Mouse (Mus musculus): ENCODE results near the gene Dedd2. TPM values are rescaled to one million over a fixed set of nuclear protein-coding genes. Genes with fewer than 3 reads are reported as not detected.

Gene Dedd2
- total and polyA plus RNA-seq, 3 experiments: 10.6 to 13.9 (median 11.7) TPM

GRCm38 (mm10) chr7:25196107-25196506, 24.3 kb downstream of the Dedd2 start:
- no peaks in the 10 kb centered on the region for H3K9me3 ChIP-seq (replicated peaks; ENCODE audit: low read length)
- H3K79me2 ChIP-seq (replicated peaks; ENCODE audit: control insufficient read depth, extremely low read depth, insufficient read depth, poor library complexity, severe bottlenecking): no peaks in the 10 kb centered on the region
- TF ChIP-seq ELF1 (IDR thresholded peaks at IDR 0.05; ENCODE audit: low read depth, low read length) (no peak), TBP (conservative IDR thresholded peaks at IDR 0.05; ENCODE audit: low read depth, low read length) (no peak), ZMIZ1 (IDR thresholded peaks at IDR 0.05; ENCODE audit: low read depth, low read length) (no peak), TCF12 (IDR thresholded peaks at IDR 0.05; ENCODE audit: low read depth, low read length) (no peak), BHLHE40 (IDR thresholded peaks at IDR 0.05; ENCODE audit: low read depth, low read length) (no peak), MXI1 (IDR thresholded peaks at IDR 0.05; ENCODE audit: low read depth, low read length) (no peak), MEF2A (IDR thresholded peaks at IDR 0.05; ENCODE audit: borderline replicate concordance, low read depth, low read length) (no peak)
- H3K27me3 ChIP-seq (replicated peaks): no peaks in the 10 kb centered on the region
- peaks cover 0 to 4% of the 10 kb centered on the region in 2 experiments; a peak in 1 of 4 replicates for H3K4me1 ChIP-seq (ENCODE audit: control insufficient read depth in 1 of 2, insufficient read depth in 2 of 2)
- dilution Hi-C loops (cut with MboI; ENCODE audit: extremely low pct_ligation_motif_present, extremely low pct_unique_long_range_greater_than_20kb, low sequenced_read_pairs): no loop called here
- no peak overlapping the region for H3K27ac ChIP-seq (ENCODE audit: insufficient read depth, low read depth)
- H3K4me2 ChIP-seq (ENCODE audit: insufficient read depth, low read depth, poor library complexity, severe bottlenecking): no peak overlapping the region
- H3K9ac ChIP-seq (ENCODE audit: insufficient read depth, low read depth): no peak overlapping the region
- in situ Hi-C loops (cut with MboI; ENCODE audit: low pct_ligation_motif_present, low pct_unique_long_range_greater_than_20kb, low sequenced_read_pairs): no loop called here
- H3K36me3 ChIP-seq (replicated peaks in 1 of 2; ENCODE audit: control insufficient read depth in 1 of 2, insufficient read depth in 1 of 2, low read length in 1 of 2): peaks cover 0 to 9% of the 10 kb centered on the region in 2 experiments
- no peak overlapping the region for H3K4me3 ChIP-seq (replicated peaks in 1 of 3; ENCODE audit: low read depth in 2 of 3, low read length in 2 of 3, poor library complexity in 1 of 3)
- DNase-seq (ENCODE audit: extremely low read depth): no peak

GRCm38 (mm10) chr7:25195148-25195547, 25.3 kb downstream of the Dedd2 start:
- Histone ChIP-seq H3K4me3 (replicated peaks in 1 of 3; ENCODE audit: low read depth in 2 of 3, low read length in 2 of 3, poor library complexity in 1 of 3) (no peak overlapping the region), H3K36me3 (replicated peaks in 1 of 2; ENCODE audit: control insufficient read depth in 1 of 2, insufficient read depth in 1 of 2, low read length in 1 of 2) (peaks cover 0 to under 1% of the 10 kb centered on the region in 2 experiments), H3K4me1 (ENCODE audit: control insufficient read depth in 1 of 2, insufficient read depth in 2 of 2) (peaks cover 0 to 4% of the 10 kb centered on the region in 2 experiments; a peak in 1 of 4 replicates), H3K4me2 (ENCODE audit: insufficient read depth, low read depth, poor library complexity, severe bottlenecking) (no peak overlapping the region), H3K27me3 (replicated peaks) (no peaks in the 10 kb centered on the region), H3K9me3 (replicated peaks; ENCODE audit: low read length) (no peaks in the 10 kb centered on the region), H3K9ac (ENCODE audit: insufficient read depth, low read depth) (no peak overlapping the region), H3K79me2 (replicated peaks; ENCODE audit: control insufficient read depth, extremely low read depth, insufficient read depth, poor library complexity, severe bottlenecking) (no peaks in the 10 kb centered on the region), H3K27ac (ENCODE audit: insufficient read depth, low read depth) (no peak overlapping the region)
- no peak for DNase-seq (ENCODE audit: extremely low read depth)
- no peak for TF ChIP-seq POLR2AphosphoS2 (IDR thresholded peaks at IDR 0.05; ENCODE audit: low read depth, low read length)
- no peak for TF ChIP-seq HCFC1 (IDR thresholded peaks at IDR 0.05; ENCODE audit: low read depth, low read length)
- TF ChIP-seq CTCF (conservative IDR thresholded peaks at IDR 0.05 in 1 of 2, IDR thresholded peaks at IDR 0.05 in 1 of 2; ENCODE audit: low read depth in 2 of 2, low read length in 2 of 2): no peak
- no peak for TF ChIP-seq MEF2A (IDR thresholded peaks at IDR 0.05; ENCODE audit: borderline replicate concordance, low read depth, low read length)
- no peak for TF ChIP-seq JUN (IDR thresholded peaks at IDR 0.05; ENCODE audit: insufficient read depth, low read depth, low read length)
- no peak for TF ChIP-seq MAFK (IDR thresholded peaks at IDR 0.05; ENCODE audit: insufficient replicate concordance, low read length)
- TF ChIP-seq USF1 (IDR thresholded peaks at IDR 0.05; ENCODE audit: low read depth, low read length): no peak
- TF ChIP-seq GABPA (IDR thresholded peaks at IDR 0.05; ENCODE audit: insufficient replicate concordance, low read depth, low read length): no peak
- in situ Hi-C loops (cut with MboI; ENCODE audit: low pct_ligation_motif_present, low pct_unique_long_range_greater_than_20kb, low sequenced_read_pairs) (no loop called here), dilution Hi-C loops (cut with MboI; ENCODE audit: extremely low pct_ligation_motif_present, extremely low pct_unique_long_range_greater_than_20kb, low sequenced_read_pairs) (no loop called here)
